Mouse (Mus musculus) erythroid progenitor cell, adult 5-6 weeks (primary cell): ENCODE data around the gene Gm5935. TPM values are rescaled to one million over a fixed set of nuclear protein-coding genes. Genes with fewer than 3 reads are reported as not detected.
"Not testable (repeated sequence)": the region's sequence is repeated elsewhere in the genome, so short reads cannot be mapped to it uniquely, and the experiment has no call there.

Experiments used
- ATAC-seq: replicated peaks from 2 replicates; pipeline ENCODE4 v1.8.0; 2016; ENCODE audit warnings: moderate number of reproducible peaks, mild to moderate bottlenecking, moderate TSS enrichment, inconsistent platforms; ENCODE audit not compliant: poor library complexity, low FRiP score, severe bottlenecking
- total RNA-seq, 2 experiments: library from RNA; stranded (forward) in 1 of 2; stranded (reverse) in 1 of 2; fragments of 150-400 nt in 1 of 2; fragments of 186-747, 209-891 nt in 1 of 2; gene quantifications; 2 replicates each; pipeline versions ENCODE4 v1.2.3 to v1.2.4; 2015 to 2017; ENCODE audit warnings: low replicate concordance in 2 of 2

The Gm5935 gene
- total RNA-seq (2015; ENCODE audit: low replicate concordance): not detected in 2 replicates
- total RNA-seq (2017; ENCODE audit: low replicate concordance): not detected in 2 replicates

GRCm38 (mm10) chrX:24775064-24775463 lies at the start of gene Gm5935:
Gene Gm5935 (minus strand): TSS chrX:24775164.
- ATAC-seq: not testable (repeated sequence)

Other genes starting within 250 kb of the Gm5935 start
- not detected in 2 replicates for gene Gm4297, start 200.3 kb downstream of the Gm5935 start, total RNA-seq (2015; ENCODE audit: low replicate concordance)
- not detected in 2 replicates for gene Gm4297, start 200.3 kb downstream of the Gm5935 start, total RNA-seq (2017; ENCODE audit: low replicate concordance)